Mouse (Mus musculus) forebrain, embryonic 14.5 days (tissue): ENCODE data around the gene Il18. TPM values are rescaled to one million over a fixed set of nuclear protein-coding genes. Genes with fewer than 3 reads are reported as not detected.

ENCODE experiments used
- ATAC-seq: fragments of 200-750 bp; cut with Nextera tagmentation; 2 replicates; pipeline ENCODE4 v1.8.0; 2017; ENCODE audit warnings: mild to moderate bottlenecking, moderate library complexity
- DNase-seq: peaks from one replicate; pipeline ENCODE4 v3.0.0-alpha.2; 2015; ENCODE audit warnings: low spot score
- H3K27ac ChIP-seq: fragments of 300-500 bp; sonication (generic); 2 replicates; pipeline ENCODE4 v1.5.1; 2014; ENCODE audit warnings: low read depth, mild to moderate bottlenecking, control low read depth, low read length, moderate library complexity
- H3K27me3 ChIP-seq: fragments of 300-500 bp; sonication (generic); replicated peaks from 2 replicates; pipeline ENCODE4 v1.6.1; 2014; ENCODE audit warnings: low read length, control low read depth, mixed read lengths; ENCODE audit not compliant: control insufficient read depth, insufficient read depth
- H3K36me3 ChIP-seq: fragments of 300-500 bp; sonication (generic); 2 replicates; pipeline ENCODE4 v1.6.1; 2014; ENCODE audit warnings: low read length, control low read depth; ENCODE audit not compliant: control insufficient read depth, insufficient read depth
- H3K4me1 ChIP-seq: fragments of 300-500 bp; sonication (generic); 2 replicates; pipeline ENCODE4 v1.6.1; 2014; ENCODE audit warnings: antibody characterized with exemption, low read length, control low read depth; ENCODE audit not compliant: control insufficient read depth, insufficient read depth
- H3K4me2 ChIP-seq: fragments of 300-500 bp; sonication (generic); 2 replicates; pipeline ENCODE4 v1.6.1; 2014; ENCODE audit warnings: mild to moderate bottlenecking, control low read depth, low read length
- H3K4me3 ChIP-seq: fragments of 300-500 bp; sonication (generic); 2 replicates; pipeline ENCODE4 v1.5.1; 2014; ENCODE audit warnings: low read depth, low read length, control low read depth
- H3K9ac ChIP-seq: fragments of 300-500 bp; sonication (generic); 2 replicates; pipeline ENCODE4 v1.6.1; 2014; ENCODE audit warnings: mild to moderate bottlenecking, low read length, control low read depth, moderate library complexity
- H3K9me3 ChIP-seq: fragments of 300-500 bp; sonication (generic); replicated peaks from 2 replicates; pipeline ENCODE4 v1.6.1; 2016; ENCODE audit warnings: low read length, control low read depth, mixed read lengths; ENCODE audit not compliant: control insufficient read depth
- WGBS: fragments of 180-500 bp; shearing (Covaris S2); extraction: QIAGEN DNeasy Blood & Tissue Kit; methylation state at CpG from one replicate; pipeline ENCODE4 v1.1.7; 2014; 5-methylcytosine and 5-hydroxymethylcytosine counted together
- polyA plus RNA-seq: library from polyadenylated mRNA; unstranded; fragments of >200 nt; fragmentation: Nextera tagmentation; extraction: Ambion mirVana; gene quantifications from 2 replicates; pipeline ENCODE4 v1.2.1, GENCODE M21; 2014

The Il18 gene
- polyA plus RNA-seq, 1 experiment from 2014 or later = 18.4 TPM

GRCm38 (mm10) chr9:50590856-50591518 lies 36.4 kb downstream of the Il18 start:
- Histone ChIP-seq H3K4me2 (no peak overlapping the region), H3K4me3 (no peak overlapping the region), H3K9me3 (no peaks in the 10 kb centered on the region), H3K36me3 (peaks cover 16% of the 10 kb centered on the region), H3K27ac (no peak overlapping the region), H3K27me3 (no peaks in the 10 kb centered on the region), H3K4me1 (no peaks in the 10 kb centered on the region), H3K9ac (no peak overlapping the region)
- DNase-seq (no peak), ATAC-seq (no peak)
- 76% methylated on average over 10 of the region's 10 CpGs for WGBS

GRCm38 (mm10) chr9:50592955-50593354 lies 38.3 kb downstream of the Il18 start:
- DNase-seq = no peak
- no peak overlapping the region for H3K4me3 ChIP-seq
- H3K9me3 ChIP-seq = no peaks in the 10 kb centered on the region
- H3K4me1 ChIP-seq = no peaks in the 10 kb centered on the region
- no peaks in the 10 kb centered on the region for H3K27me3 ChIP-seq
- no peak overlapping the region for H3K4me2 ChIP-seq
- no peak overlapping the region for H3K27ac ChIP-seq
- H3K36me3 ChIP-seq = peaks cover 33% of the 10 kb centered on the region
- no peak overlapping the region for H3K9ac ChIP-seq
- no peak for ATAC-seq
- 90% methylated on average over 9 of the region's 9 CpGs for WGBS

GRCm38 (mm10) chr9:50593544-50593943 lies 38.9 kb downstream of the Il18 start:
- 76% methylated on average over 3 of the region's 3 CpGs for WGBS
- H3K4me2 ChIP-seq = no peak overlapping the region
- H3K9ac ChIP-seq = no peak overlapping the region
- H3K9me3 ChIP-seq = no peaks in the 10 kb centered on the region
- H3K27me3 ChIP-seq = no peaks in the 10 kb centered on the region
- H3K27ac ChIP-seq = no peak overlapping the region
- H3K4me1 ChIP-seq = no peaks in the 10 kb centered on the region
- peak; percentile 13 for DNase-seq
- H3K36me3 ChIP-seq = peaks cover 39% of the 10 kb centered on the region
- H3K4me3 ChIP-seq = no peak overlapping the region
- ATAC-seq = no peak

GRCm38 (mm10) chr9:50594794-50595417 lies 40.3 kb downstream of the Il18 start:
- no peak overlapping the region for H3K4me2 ChIP-seq
- WGBS = 81% methylated on average over 12 of the region's 12 CpGs
- H3K4me1 ChIP-seq = no peaks in the 10 kb centered on the region
- no peak overlapping the region for H3K27ac ChIP-seq
- peaks cover 51% of the 10 kb centered on the region for H3K36me3 ChIP-seq
- DNase-seq = no peak
- H3K4me3 ChIP-seq = no peak overlapping the region
- H3K9me3 ChIP-seq = no peaks in the 10 kb centered on the region
- H3K27me3 ChIP-seq = no peaks in the 10 kb centered on the region
- H3K9ac ChIP-seq = no peak overlapping the region
- ATAC-seq = no peak

DNA sequence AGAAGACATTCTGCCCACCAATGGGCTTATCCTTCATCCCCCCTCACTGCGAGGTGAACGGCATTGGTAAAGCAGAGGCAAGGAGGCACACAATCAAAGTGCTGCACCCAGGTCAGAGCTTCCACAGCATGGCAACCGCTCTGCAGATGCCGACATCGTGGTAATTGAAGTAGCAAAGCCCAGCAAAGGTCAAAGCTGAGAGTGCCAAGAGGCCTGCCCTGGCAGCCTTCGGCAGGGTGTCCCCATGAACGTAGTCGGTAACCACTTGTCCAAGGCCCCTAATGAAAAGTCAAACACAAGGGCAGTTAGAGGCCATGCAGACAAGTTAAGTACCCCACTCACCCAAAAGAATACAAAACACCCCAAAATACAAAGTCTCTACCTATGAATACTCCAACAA lies 42.3 kb downstream of the Il18 start:
- ATAC-seq = no peak
- H3K4me2 ChIP-seq = no peak overlapping the region
- no peak for DNase-seq
- H3K4me1 ChIP-seq = peaks cover under 1% of the 10 kb centered on the region; the same call in 1 of the 2 replicates
- H3K9me3 ChIP-seq = no peaks in the 10 kb centered on the region
- whole genome bisulfite sequencing = 95% methylated on average over 8 of the region's 8 CpGs
- no peak overlapping the region for H3K27ac ChIP-seq
- no peak overlapping the region for H3K9ac ChIP-seq
- no peak overlapping the region for H3K4me3 ChIP-seq
- H3K36me3 ChIP-seq = peaks cover 58% of the 10 kb centered on the region
- no peaks in the 10 kb centered on the region for H3K27me3 ChIP-seq

GRCm38 (mm10) chr9:50601536-50601935 lies 46.9 kb downstream of the Il18 start:
- peaks cover 49% of the 10 kb centered on the region for H3K36me3 ChIP-seq
- no peak overlapping the region for H3K4me3 ChIP-seq
- no peaks in the 10 kb centered on the region for H3K27me3 ChIP-seq
- H3K4me1 ChIP-seq = peaks cover 18% of the 10 kb centered on the region
- no peak overlapping the region for H3K9ac ChIP-seq
- ATAC-seq = no peak
- no peak for DNase-seq
- WGBS = 88% methylated on average over 6 of the region's 6 CpGs
- H3K4me2 ChIP-seq = no peak overlapping the region
- H3K27ac ChIP-seq = no peak overlapping the region
- no peaks in the 10 kb centered on the region for H3K9me3 ChIP-seq

DNA sequence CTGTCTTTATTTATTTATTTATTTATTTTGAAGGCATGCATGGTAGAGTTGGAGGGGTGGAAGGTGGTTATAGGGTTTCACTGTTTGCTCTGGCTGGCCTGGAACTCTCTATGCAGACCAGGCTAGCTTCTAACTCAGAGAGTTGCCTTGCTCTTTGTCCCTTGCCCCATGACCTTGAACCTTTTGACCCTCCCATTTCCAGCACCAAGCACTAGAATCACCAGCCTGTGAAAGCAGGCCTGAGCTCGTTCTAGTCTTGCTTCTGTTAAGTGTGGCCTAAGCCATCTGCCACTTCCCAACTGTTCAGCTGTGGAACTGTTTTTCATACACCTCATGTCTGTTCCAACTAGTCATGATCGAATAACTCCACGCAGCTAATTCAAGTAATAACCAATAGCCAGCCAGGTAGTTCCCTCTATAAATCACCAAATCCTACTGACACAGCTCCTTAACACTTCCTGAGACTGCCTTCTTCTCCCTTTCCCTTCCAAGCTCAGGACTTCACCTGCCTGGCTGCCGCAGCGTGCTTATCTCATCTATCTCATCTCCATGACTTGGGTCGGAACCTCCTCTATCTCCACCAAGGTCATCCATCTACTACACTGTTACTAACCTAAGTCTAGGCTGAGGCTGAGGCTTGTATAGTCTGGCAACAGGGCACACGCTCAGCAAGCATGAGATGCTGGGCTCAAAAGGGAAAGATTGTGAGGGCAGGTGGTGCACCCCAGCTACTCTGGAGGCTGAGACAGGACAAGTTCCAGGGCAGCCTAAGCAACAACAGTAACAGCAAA lies 47.6 kb downstream of the Il18 start:
- Histone ChIP-seq H3K9ac (no peak overlapping the region), H3K9me3 (no peaks in the 10 kb centered on the region), H3K27me3 (no peaks in the 10 kb centered on the region), H3K4me2 (peak overlapping the region; percentile 95), H3K27ac (no peak overlapping the region), H3K36me3 (peaks cover 47% of the 10 kb centered on the region), H3K4me3 (peak overlapping the region; percentile 67), H3K4me1 (peaks cover 18% of the 10 kb centered on the region)
- DNase-seq (no peak), ATAC-seq (no peak)
- WGBS = 92% methylated on average over 7 of the region's 7 CpGs

DNA sequence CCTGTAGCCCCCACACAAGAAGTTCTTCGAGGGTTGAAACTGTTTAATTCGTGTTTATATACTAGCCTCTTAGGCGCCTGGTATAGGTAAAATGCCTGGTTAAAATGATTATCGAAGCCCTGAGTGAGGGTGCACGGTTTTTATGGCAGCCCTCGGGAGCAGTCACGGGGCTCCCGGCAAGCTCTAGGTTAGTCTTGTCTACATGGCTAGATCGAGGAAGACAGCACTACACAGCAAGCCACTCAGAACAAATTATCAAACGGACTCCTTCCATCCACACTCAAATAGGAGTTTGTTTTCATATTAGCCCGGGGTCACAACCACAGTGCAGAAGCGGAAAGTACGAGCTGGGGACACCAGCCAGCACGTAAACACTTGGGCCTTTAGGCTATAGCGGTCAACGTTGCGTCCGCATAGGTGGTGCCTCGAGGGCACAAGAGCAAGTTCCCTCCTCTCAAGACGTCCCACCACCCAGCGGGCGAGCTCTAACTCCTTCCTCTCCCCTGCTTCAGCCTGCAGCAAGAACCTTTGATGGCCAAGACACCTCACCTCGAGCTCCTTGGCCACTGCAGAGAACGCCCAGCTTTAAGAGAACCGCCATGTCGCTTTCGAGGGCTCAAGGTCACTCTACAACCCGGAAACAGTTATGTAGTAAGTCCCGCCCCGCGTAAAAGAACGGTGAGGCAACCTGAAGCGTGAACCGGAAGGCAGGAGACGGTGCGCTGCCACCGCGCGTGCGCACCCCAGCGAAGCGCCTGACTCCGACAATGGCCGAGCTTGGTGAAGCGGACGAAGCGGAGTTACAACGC lies 48.8 kb downstream of the Il18 start, which contains the start of the genes Sdhd and Timm8b:
Gene Sdhd (minus strand): TSS at position 624 of the 809 bp plus-strand sequence.
Gene Timm8b (plus strand): TSS at position 722 of the 809 bp plus-strand sequence.
- Histone ChIP-seq H3K9ac (peak within 1 kb of the TSS; percentile 85), H3K27ac (peak within 1 kb of the TSS; percentile 76), H3K4me2 (peak within 1 kb of the TSS; percentile 95), H3K36me3 (peaks cover 47% of the 10 kb centered on the region), H3K4me3 (peak within 1 kb of the TSS; percentile 67), H3K27me3 (no peaks in the 10 kb centered on the region), H3K4me1 (peaks cover 18% of the 10 kb centered on the region), H3K9me3 (no peaks in the 10 kb centered on the region)
- DNase-seq = peak; percentile 99
- 1% methylated on average over 48 of the region's 48 CpGs for WGBS
- peak; percentile 98 for ATAC-seq
